Mouse (Mus musculus) neutrophil, adult 5-6 weeks (primary cell): ENCODE results near the gene Fggy. TPM values are rescaled to one million over a fixed set of nuclear protein-coding genes. Genes with fewer than 3 reads are reported as not detected.

Source experiments
- ATAC-seq: fragments of 151-379, 151-347 bp; 2 replicates; pipeline ENCODE4 v1.8.0; 2017; ENCODE audit warnings: mild to moderate bottlenecking, moderate TSS enrichment; ENCODE audit not compliant: insufficient number of reproducible peaks, poor library complexity, low FRiP score, severe bottlenecking; ENCODE audit errors: extremely low read depth
- total RNA-seq: library from RNA; stranded (forward); fragments of 200-1000 nt; gene quantifications from 2 replicates; pipeline ENCODE4 v1.2.3, GENCODE M21; 2017

Fggy gene
- total RNA-seq, 1 experiment from 2014 or later = 0.35 TPM

GRCm38 (mm10) chr4:95649980-95650379, 92.7 kb downstream of the Fggy start:
- no peak for ATAC-seq

- no peak for ATAC-seq
Measured at GRCm38 (mm10) chr4:95652044-95652443, 94.7 kb downstream of the Fggy start.

GRCm38 (mm10) chr4:95653296-95653912, 96.1 kb downstream of the Fggy start:
- no peak for ATAC-seq

GRCm38 (mm10) chr4:95653913-95654301, 96.6 kb downstream of the Fggy start:
- no peak for ATAC-seq

GRCm38 (mm10) chr4:95659024-95659423, 101.7 kb downstream of the Fggy start:
- no peak for ATAC-seq

- no peak for ATAC-seq
Measured at GRCm38 (mm10) chr4:95663596-95663995, 106.3 kb downstream of the Fggy start.

- no peak for ATAC-seq
Measured at GRCm38 (mm10) chr4:95664327-95664726, 107.0 kb downstream of the Fggy start.

GRCm38 (mm10) chr4:95666284-95666889, 109.1 kb downstream of the Fggy start:
- ATAC-seq = no peak

GRCm38 (mm10) chr4:95666896-95667295, 109.6 kb downstream of the Fggy start:
- ATAC-seq = no peak

- no peak for ATAC-seq
Measured at GRCm38 (mm10) chr4:95667595-95667994, 110.3 kb downstream of the Fggy start.

GRCm38 (mm10) chr4:95668543-95668942, 111.2 kb downstream of the Fggy start:
- no peak for ATAC-seq

- no peak for ATAC-seq
Measured at GRCm38 (mm10) chr4:95669336-95669735, 112.0 kb downstream of the Fggy start.

- ATAC-seq = no peak
Measured at GRCm38 (mm10) chr4:95670559-95670958, 113.3 kb downstream of the Fggy start.

GRCm38 (mm10) chr4:95672039-95672438, 114.7 kb downstream of the Fggy start:
- no peak for ATAC-seq

GRCm38 (mm10) chr4:95676390-95676789, 119.1 kb downstream of the Fggy start:
- ATAC-seq = no peak

GRCm38 (mm10) chr4:95680756-95681449, 123.6 kb downstream of the Fggy start:
- ATAC-seq = no peak

- no peak for ATAC-seq
Measured at GRCm38 (mm10) chr4:95684522-95685080, 127.3 kb downstream of the Fggy start.

- no peak for ATAC-seq
Measured at GRCm38 (mm10) chr4:95686775-95687174, 129.5 kb downstream of the Fggy start.

- no peak for ATAC-seq
Measured at GRCm38 (mm10) chr4:95687350-95687749, 130.0 kb downstream of the Fggy start.

GRCm38 (mm10) chr4:95688159-95688558, 130.9 kb downstream of the Fggy start:
- no peak for ATAC-seq
